Mouse (Mus musculus): Measurements from ENCODE around the gene P2rx5.

DNA sequence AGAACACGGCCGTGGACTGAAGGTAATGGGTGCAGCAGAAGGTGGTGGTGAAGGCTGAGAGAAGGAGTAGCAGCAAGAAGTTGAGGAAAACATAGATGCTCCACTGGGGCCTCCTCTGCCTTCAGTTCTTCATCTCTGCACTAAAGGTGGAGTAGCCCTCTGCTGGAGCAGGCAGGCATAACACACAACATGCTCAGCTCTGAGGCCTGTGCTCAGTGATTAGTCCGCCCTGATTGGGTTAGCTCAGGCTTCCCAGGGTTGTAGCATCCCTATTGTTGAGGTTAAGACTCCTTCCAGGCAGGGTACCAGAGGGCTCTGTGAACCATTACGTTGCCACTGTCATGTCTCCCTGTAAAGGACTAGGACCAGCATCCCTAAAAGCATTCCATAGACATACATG lies 9.0 kb downstream of the P2rx5 start:
- TF ChIP-seq GATA1 (IDR thresholded peaks at IDR 0.05; ENCODE audit: low read length) (no peak), TAL1 (IDR thresholded peaks at IDR 0.05; ENCODE audit: low read length) (no peak)
